Mouse (Mus musculus): ENCODE measurements around the gene Rreb1. TPM values are rescaled to one million over a fixed set of nuclear protein-coding genes. Genes with fewer than 3 reads are reported as not detected.

Rreb1 gene
- polyA plus RNA-seq, 2 experiments from 2014 or later, result 3.0 to 4.9 TPM

GRCm38 (mm10) chr13:37876836-37877235 lies 98.6 kb downstream of the Rreb1 start:
- ATAC-seq, result no peak

GRCm38 (mm10) chr13:37877241-37877640 lies 99.0 kb downstream of the Rreb1 start:
- ATAC-seq, result no peak

GRCm38 (mm10) chr13:37878918-37879331 lies 100.7 kb downstream of the Rreb1 start:
- ATAC-seq, result no peak

GRCm38 (mm10) chr13:37879556-37879955 lies 101.4 kb downstream of the Rreb1 start:
- no peak for ATAC-seq

GRCm38 (mm10) chr13:37880035-37880434 lies 101.8 kb downstream of the Rreb1 start:
- ATAC-seq, result no peak

- no peak for ATAC-seq
These were observed 102.5 kb downstream of the Rreb1 start for GRCm38 (mm10) chr13:37880581-37881130.

GRCm38 (mm10) chr13:37882521-37882920 lies 104.3 kb downstream of the Rreb1 start:
- no peak for ATAC-seq

GRCm38 (mm10) chr13:37883008-37883407 lies 104.8 kb downstream of the Rreb1 start:
- ATAC-seq, result no peak

GRCm38 (mm10) chr13:37885392-37885791 lies 107.2 kb downstream of the Rreb1 start:
- no peak for ATAC-seq

- no peak for ATAC-seq
These were observed 107.8 kb downstream of the Rreb1 start for GRCm38 (mm10) chr13:37886024-37886423.

GRCm38 (mm10) chr13:37894756-37895155 lies 116.6 kb downstream of the Rreb1 start:
- ATAC-seq, result no peak

- no peak for ATAC-seq
These were observed 117.5 kb downstream of the Rreb1 start for GRCm38 (mm10) chr13:37895564-37896254.

- no peak for ATAC-seq
These were observed 118.2 kb downstream of the Rreb1 start for GRCm38 (mm10) chr13:37896423-37896822.

GRCm38 (mm10) chr13:37898772-37899171 lies 120.6 kb downstream of the Rreb1 start:
- ATAC-seq, result no peak

- no peak for ATAC-seq
These were observed 124.8 kb downstream of the Rreb1 start for GRCm38 (mm10) chr13:37903036-37903435.

- no peak for ATAC-seq
These were observed 125.3 kb downstream of the Rreb1 start for GRCm38 (mm10) chr13:37903476-37903875.

- ATAC-seq, result no peak
These were observed 126.2 kb downstream of the Rreb1 start for GRCm38 (mm10) chr13:37904436-37904835.

GRCm38 (mm10) chr13:37908061-37908460 lies 129.9 kb downstream of the Rreb1 start:
- ATAC-seq, result no peak

- ATAC-seq, result no peak
These were observed 130.3 kb downstream of the Rreb1 start for GRCm38 (mm10) chr13:37908493-37908892.

GRCm38 (mm10) chr13:37909225-37909624 lies 131.0 kb downstream of the Rreb1 start:
- no peak for ATAC-seq

GRCm38 (mm10) chr13:37912011-37912410 lies 133.8 kb downstream of the Rreb1 start:
- ATAC-seq, result no peak

GRCm38 (mm10) chr13:37912591-37913467 lies 134.6 kb downstream of the Rreb1 start:
- ATAC-seq, result no peak

GRCm38 (mm10) chr13:37913963-37914362 lies 135.8 kb downstream of the Rreb1 start:
- no peak for ATAC-seq
